Mouse (Mus musculus) urinary bladder, adult 18-20 months (tissue): ENCODE results near the gene Olfr987.
"Not testable (repeated sequence)": the region's sequence is repeated elsewhere in the genome, so short reads cannot be mapped to it uniquely, and the experiment has no call there.

Experiments
- DNase-seq, 2 experiments: peaks; one replicate each; pipeline ENCODE4 v3.0.0; 2022; ENCODE audit warnings: low spot score in 2 of 2, mixed read lengths in 2 of 2

Gene Olfr987

DNA sequence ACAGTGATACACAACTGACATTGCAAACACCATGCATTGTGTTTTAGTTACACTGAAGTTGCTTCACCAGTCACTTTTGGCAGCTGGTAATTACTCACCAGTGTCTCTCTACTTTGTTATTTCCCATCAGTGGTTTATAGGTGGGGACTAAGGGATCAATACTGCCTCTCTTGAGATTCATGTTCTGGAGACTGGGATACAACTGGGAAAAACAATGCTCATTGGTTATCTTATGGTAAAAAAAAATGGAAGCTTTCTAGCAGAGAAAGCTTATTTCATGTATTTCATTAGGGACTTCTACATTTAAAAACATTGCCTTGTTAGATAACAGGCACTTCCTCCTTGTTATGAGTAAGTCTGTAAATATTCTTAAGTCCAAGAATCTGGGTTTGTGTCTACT is at the start of gene Olfr987:
TSS of gene Olfr987 (minus strand) at position 101 of the 400 bp plus-strand sequence.
- not testable (repeated sequence) for DNase-seq

DNA sequence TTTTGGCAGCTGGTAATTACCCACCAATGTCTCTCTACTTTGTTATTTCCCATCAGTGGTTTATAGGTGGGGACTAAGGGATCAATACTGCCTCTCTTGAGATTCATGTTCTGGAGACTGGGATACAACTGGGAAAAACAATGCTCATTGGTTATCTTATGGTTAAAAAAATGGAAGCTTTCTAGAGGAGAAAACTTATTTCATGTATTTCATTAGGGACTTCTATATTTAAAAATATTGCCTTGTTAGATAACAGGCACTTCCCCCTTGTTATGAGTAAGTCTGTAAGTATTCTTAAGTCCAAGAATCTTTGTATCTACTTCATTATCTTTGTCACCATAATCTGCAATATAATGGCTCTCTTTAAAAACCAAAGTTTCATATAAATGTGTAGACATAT is 24.0 kb upstream of the Olfr987 start, which contains the start of gene Olfr988:
TSS of gene Olfr988 (minus strand) at position 101 of the 400 bp plus-strand sequence.
- DNase-seq, result not testable (repeated sequence)

DNA sequence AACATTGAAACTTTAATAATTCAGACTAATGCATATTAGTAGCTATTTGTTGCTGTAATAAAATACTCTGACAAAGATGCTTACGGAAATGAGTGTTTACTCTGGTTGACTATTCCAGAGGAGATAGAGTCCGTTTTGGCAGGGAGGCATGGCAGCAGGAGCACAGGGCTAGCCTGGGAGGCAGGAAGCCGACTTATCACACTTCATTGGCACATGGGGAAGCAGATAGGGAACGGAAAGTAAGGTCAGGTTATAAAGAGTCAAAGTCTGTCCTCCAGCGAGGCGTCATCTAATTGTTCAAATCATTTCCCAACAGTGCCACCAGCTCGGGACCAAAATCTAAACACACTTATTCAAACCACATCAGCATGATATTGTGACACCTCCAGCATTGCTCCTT is 857 bp upstream of the Olfr987 start:
- DNase-seq, result no peak

DNA sequence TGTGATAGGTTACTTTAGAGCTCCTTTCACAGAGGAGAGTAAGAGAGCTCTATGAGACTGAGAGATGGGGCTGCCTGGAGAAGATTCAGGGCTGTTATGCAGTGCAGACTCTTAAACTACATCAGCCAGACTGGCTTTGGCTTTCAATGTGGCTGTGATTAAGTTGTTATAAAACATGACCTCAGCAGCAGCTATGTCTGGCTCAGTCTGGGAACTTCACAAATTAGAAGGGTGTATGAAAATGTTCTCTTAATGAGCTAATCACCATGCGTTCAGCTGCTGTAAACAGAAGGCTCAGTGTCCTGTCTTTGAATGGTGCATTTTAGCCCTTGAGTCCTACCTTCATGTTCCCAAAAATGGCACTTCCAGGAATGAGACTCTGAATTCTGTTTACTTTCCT is 20.0 kb downstream of the Olfr987 start:
- no peak for DNase-seq

DNA sequence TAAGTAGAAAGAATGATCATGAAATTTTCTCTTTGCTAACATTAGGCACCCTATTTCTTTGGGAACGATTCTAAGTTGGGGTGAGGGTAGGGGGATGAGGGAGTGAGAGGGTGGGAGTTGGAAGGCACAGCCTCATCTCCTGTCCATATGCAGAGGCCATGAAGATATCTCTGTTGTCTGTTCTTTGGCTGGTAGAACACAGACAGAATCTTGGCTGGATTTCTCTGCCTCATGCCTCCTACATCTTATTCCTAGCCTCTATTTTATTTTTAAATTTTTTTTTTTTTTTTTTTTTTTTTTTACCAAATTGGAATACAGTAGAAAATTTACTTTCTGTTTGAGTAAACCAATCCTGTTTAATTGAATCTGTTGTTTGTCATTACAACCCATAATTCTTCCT is 53.7 kb downstream of the Olfr987 start:
- DNase-seq, result no peak

DNA sequence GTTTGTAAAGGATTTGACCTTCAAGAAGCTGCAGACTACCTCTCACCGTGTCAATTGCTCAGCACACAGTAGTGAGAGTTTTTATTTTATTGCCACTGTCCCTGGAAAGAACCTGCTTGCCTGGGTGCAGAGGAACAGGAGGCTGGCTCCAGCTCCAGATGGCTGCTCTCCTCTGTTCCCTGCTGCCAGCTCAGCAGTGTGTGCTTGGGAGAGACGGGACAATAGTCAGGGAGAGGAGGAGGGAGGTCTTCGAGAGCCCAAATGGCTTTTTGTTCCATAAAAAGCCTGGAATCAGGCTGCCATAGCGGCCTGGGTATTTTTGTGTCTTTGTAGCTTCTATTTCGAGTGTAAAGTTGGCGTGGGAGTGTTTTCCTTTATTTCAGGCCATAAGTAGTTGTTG is 54.5 kb downstream of the Olfr987 start:
- DNase-seq, result no peak

DNA sequence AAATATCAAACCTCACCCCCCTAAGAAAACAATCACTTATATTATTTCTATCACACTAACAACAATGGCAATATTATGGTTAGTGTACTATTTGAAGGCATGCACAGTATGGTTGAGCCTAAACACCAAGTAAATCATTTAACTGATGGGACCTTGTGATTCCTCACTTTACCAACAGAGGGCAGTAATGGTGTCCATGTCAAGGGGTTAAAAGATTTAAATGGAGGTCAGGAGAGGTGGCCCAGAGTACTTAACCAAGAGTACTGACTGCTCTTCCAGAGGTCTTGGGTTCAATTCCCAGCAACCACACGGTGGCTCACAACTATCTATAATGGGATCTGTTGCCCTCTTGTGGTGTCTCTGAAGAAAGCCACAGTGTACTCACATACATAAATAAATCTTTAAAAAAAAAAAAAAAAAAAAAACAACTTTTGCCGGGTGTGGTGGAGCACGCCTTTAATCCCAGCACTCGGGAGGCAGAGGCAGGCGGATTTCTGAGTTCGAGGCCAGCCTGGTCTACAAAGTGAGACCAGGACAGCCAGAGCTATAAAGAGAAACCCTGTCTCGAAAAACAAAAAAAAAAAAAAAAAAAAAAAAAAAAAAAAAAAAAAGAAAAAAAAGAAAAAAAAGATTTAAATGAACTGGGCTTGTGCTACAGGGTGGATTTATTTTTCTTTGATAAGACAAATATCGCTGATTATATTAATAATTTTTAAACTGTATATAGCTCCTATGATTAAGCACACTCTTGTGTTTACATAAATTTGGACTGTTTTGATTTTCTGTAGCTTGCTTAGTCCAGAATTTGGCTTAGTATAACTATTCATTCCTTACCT is 55.3 kb downstream of the Olfr987 start:
- DNase-seq, result no peak

DNA sequence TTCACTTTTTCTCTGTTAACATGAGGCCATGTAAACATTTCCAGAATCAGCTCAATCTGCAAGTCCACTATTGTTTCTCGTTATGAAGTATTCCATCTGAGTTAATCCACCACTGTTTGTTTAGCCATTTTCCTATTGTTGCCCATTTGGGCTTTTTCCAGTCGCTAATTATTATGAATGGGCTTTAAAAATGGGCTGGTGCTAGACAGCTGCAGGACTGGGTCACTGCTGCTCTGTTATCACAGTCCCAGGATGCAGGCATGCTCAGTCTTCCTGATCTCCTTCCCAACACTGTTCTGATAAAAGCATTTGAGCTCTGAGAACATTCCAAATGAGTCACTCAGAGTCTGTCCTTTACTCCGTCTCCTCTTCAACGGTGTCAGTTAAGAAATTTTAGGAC is 58.1 kb downstream of the Olfr987 start:
- no peak for DNase-seq
